Mouse (Mus musculus) liver, postnatal 0 days (tissue): ENCODE results near the gene Ccdc6.

Experiments
- CTCF ChIP-seq: sonication (generic); IDR thresholded peaks from 2 replicates; pipeline ENCODE4 v1.5.1; 2016; ENCODE audit warnings: antibody characterized with exemption, low read depth
- EP300 ChIP-seq: IDR thresholded peaks from 2 replicates; pipeline ENCODE4 v1.6.1; 2016; ENCODE audit warnings: antibody characterized with exemption, low read depth, mild to moderate bottlenecking

- TF ChIP-seq CTCF (no peak), EP300 (no peak)
These were observed 14.7 kb downstream of the Ccdc6 start for GRCm38 (mm10) chr10:70111643-70112042.
